Mouse (Mus musculus): ENCODE measurements around the gene Tnks2. TPM values are rescaled to one million over a fixed set of nuclear protein-coding genes. Genes with fewer than 3 reads are reported as not detected.

Gene Tnks2
- polyA plus RNA-seq, 1 experiment from 2014 or later, result 20.6 TPM

DNA sequence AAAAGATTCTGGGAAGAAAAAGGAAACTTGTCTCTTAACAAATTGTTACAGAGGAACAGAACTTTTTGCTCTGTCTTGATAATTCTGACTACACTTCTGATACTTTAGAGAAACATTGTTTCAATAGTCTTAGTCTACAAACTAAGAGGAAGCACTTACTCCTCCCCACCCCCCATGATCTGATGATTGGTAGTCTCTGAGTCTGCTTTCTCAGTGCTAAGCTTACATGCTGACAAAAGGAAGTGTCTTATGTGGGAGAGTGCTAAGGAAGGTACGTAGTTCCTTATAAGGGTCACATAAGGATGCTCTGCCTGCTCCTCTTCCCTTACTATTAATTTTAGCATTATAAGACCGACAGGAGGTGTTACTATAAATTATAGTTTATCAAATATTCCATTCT is 98.6 kb downstream of the Tnks2 start:
- H3K9ac ChIP-seq (ENCODE audit: low read length), result no peak overlapping the region
- H3K4me3 ChIP-seq (replicated peaks; ENCODE audit: low read length), result no peak overlapping the region
- H3K27me3 ChIP-seq (ENCODE audit: control insufficient read depth, insufficient read depth, low read length), result no peaks in the 10 kb centered on the region
- H3K9me3 ChIP-seq (replicated peaks; ENCODE audit: control insufficient read depth, low read length), result no peaks in the 10 kb centered on the region
- no peaks in the 10 kb centered on the region for H3K36me3 ChIP-seq (ENCODE audit: control insufficient read depth, insufficient read depth, low read length)
- 89% methylated on average over 2 of the region's 2 CpGs for WGBS
- no peaks in the 10 kb centered on the region; the same call in 1 of the 2 replicates for H3K4me1 ChIP-seq (ENCODE audit: control insufficient read depth, insufficient read depth, low read length)
- H3K27ac ChIP-seq (ENCODE audit: low read length), result no peak overlapping the region
- ATAC-seq (ENCODE audit: insufficient read depth, low FRiP score), result no peak
- H3K4me2 ChIP-seq (ENCODE audit: low read depth, low read length), result no peak overlapping the region

DNA sequence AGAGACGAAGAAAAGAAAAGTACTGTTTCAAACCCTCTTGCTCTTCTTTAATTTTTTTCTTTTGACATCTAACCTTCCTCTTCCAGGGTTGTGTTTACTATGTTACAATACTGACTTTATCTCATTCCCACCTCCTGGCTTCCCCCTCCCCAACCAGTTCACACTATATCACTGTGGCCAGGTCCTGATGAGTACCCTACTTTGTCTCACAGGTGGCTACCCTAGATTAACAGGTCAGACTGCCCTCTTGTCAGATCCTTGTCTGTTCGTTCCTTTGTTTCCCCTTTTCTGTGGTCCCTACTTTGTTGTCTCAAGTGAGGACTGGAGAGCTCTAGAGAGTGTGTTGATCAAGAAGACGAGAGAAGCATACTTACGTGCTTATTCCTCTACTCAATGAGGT is 102.3 kb downstream of the Tnks2 start:
- Histone ChIP-seq H3K4me1 (ENCODE audit: control insufficient read depth, insufficient read depth, low read length) (no peaks in the 10 kb centered on the region), H3K36me3 (ENCODE audit: control insufficient read depth, insufficient read depth, low read length) (no peaks in the 10 kb centered on the region), H3K4me3 (replicated peaks; ENCODE audit: low read length) (no peak overlapping the region), H3K27me3 (ENCODE audit: control insufficient read depth, insufficient read depth, low read length) (no peaks in the 10 kb centered on the region), H3K9me3 (replicated peaks; ENCODE audit: control insufficient read depth, low read length) (no peaks in the 10 kb centered on the region), H3K9ac (ENCODE audit: low read length) (no peak overlapping the region), H3K4me2 (ENCODE audit: low read depth, low read length) (no peak overlapping the region), H3K27ac (ENCODE audit: low read length) (no peak overlapping the region)
- no peak for ATAC-seq (ENCODE audit: insufficient read depth, low FRiP score)
- 87% methylated on average over 4 of the region's 4 CpGs for WGBS

- H3K27ac ChIP-seq (ENCODE audit: low read length), result no peak overlapping the region
- H3K9me3 ChIP-seq (replicated peaks; ENCODE audit: control insufficient read depth, low read length), result no peaks in the 10 kb centered on the region
- H3K4me2 ChIP-seq (ENCODE audit: low read depth, low read length), result no peak overlapping the region
- H3K27me3 ChIP-seq (ENCODE audit: control insufficient read depth, insufficient read depth, low read length), result no peaks in the 10 kb centered on the region
- H3K4me3 ChIP-seq (replicated peaks; ENCODE audit: low read length), result no peak overlapping the region
- H3K36me3 ChIP-seq (ENCODE audit: control insufficient read depth, insufficient read depth, low read length), result no peaks in the 10 kb centered on the region
- H3K9ac ChIP-seq (ENCODE audit: low read length), result no peak overlapping the region
- no peaks in the 10 kb centered on the region for H3K4me1 ChIP-seq (ENCODE audit: control insufficient read depth, insufficient read depth, low read length)
- no peak for ATAC-seq (ENCODE audit: insufficient read depth, low FRiP score)
These were observed 104.0 kb downstream of the Tnks2 start for GRCm38 (mm10) chr19:36938008-36938407.

- no peak overlapping the region for H3K9ac ChIP-seq (ENCODE audit: low read length)
These were observed 106.0 kb downstream of the Tnks2 start for GRCm38 (mm10) chr19:36940064-36940463.

More at GRCm38 (mm10) chr19:36940064-36940463, 106.0 kb downstream of the Tnks2 start:
- Histone ChIP-seq H3K9me3 (replicated peaks; ENCODE audit: control insufficient read depth, low read length) (no peaks in the 10 kb centered on the region), H3K27ac (ENCODE audit: low read length) (no peak overlapping the region), H3K4me2 (ENCODE audit: low read depth, low read length) (no peak overlapping the region), H3K36me3 (ENCODE audit: control insufficient read depth, insufficient read depth, low read length) (no peaks in the 10 kb centered on the region), H3K4me1 (ENCODE audit: control insufficient read depth, insufficient read depth, low read length) (no peaks in the 10 kb centered on the region), H3K4me3 (replicated peaks; ENCODE audit: low read length) (no peak overlapping the region), H3K27me3 (ENCODE audit: control insufficient read depth, insufficient read depth, low read length) (no peaks in the 10 kb centered on the region)
- WGBS, result 89% methylated on average over 1 of the region's 1 CpGs
- no peak for ATAC-seq (ENCODE audit: insufficient read depth, low FRiP score)

Other genes with a start within 250 kb of the Tnks2 start
- gene Ppp1r3c, start 97.6 kb upstream of the Tnks2 start, polyA plus RNA-seq (2015; fragmentation: Nextera tagmentation; extraction: Ambion mirVana), result 26.1 and 29.0 TPM in 2 replicates
- 3.1 TPM in 2 replicates for gene Fgfbp3, start 85.4 kb downstream of the Tnks2 start, polyA plus RNA-seq (2015; fragmentation: Nextera tagmentation; extraction: Ambion mirVana)
- 8.7 and 9.3 TPM in 2 replicates for gene Btaf1, start 91.8 kb downstream of the Tnks2 start, polyA plus RNA-seq (2015; fragmentation: Nextera tagmentation; extraction: Ambion mirVana)

Data from stomach, embryonic 16.5 days (tissue).